Mouse (Mus musculus) liver, embryonic 11.5 days (tissue): ENCODE results near the gene Tnfrsf13b. TPM values are rescaled to one million over a fixed set of nuclear protein-coding genes. Genes with fewer than 3 reads are reported as not detected.
A peak's percentile ranks its signal among the peaks of the same experiment; 100 is the strongest.

ENCODE experiments used
- ATAC-seq: fragments of 200-750 bp; cut with Nextera tagmentation; replicated peaks from 2 replicates; pipeline ENCODE4 v1.8.0; 2017; ENCODE audit warnings: moderate number of reproducible peaks, mild to moderate bottlenecking, moderate TSS enrichment, moderate library complexity; ENCODE audit not compliant: low FRiP score
- DNase-seq: peaks from one replicate; pipeline ENCODE4 v3.0.0-alpha.2; 2017; ENCODE audit warnings: low spot score
- H3K27ac ChIP-seq: fragments of 300-500 bp; sonication (generic); 2 replicates; pipeline ENCODE4 v1.5.1; 2014; ENCODE audit warnings: mild to moderate bottlenecking, low read depth, low read length, control low read depth
- H3K27me3 ChIP-seq: fragments of 300-500 bp; sonication (generic); replicated peaks from 2 replicates; pipeline ENCODE4 v1.6.1; 2014; ENCODE audit warnings: low read length, mixed read lengths; ENCODE audit not compliant: control insufficient read depth, insufficient read depth
- H3K36me3 ChIP-seq: fragments of 300-500 bp; sonication (generic); 2 replicates; pipeline ENCODE4 v1.6.1; 2014; ENCODE audit warnings: mild to moderate bottlenecking, low read length, moderate library complexity, mixed read lengths; ENCODE audit not compliant: control insufficient read depth, insufficient read depth
- H3K4me1 ChIP-seq: fragments of 300-500 bp; sonication (generic); replicated peaks from 2 replicates; pipeline ENCODE4 v1.6.1; 2014; ENCODE audit warnings: low read length, mixed read lengths; ENCODE audit not compliant: control insufficient read depth, insufficient read depth
- H3K4me2 ChIP-seq: fragments of 300-500 bp; sonication (generic); 2 replicates; pipeline ENCODE4 v1.6.1; 2014; ENCODE audit warnings: mild to moderate bottlenecking, control low read depth, moderate library complexity
- H3K4me3 ChIP-seq: fragments of 300-500 bp; sonication (generic); 2 replicates; pipeline ENCODE4 v1.5.1; 2014; ENCODE audit warnings: low read depth, low read length, control low read depth
- H3K9ac ChIP-seq: fragments of 300-500 bp; sonication (generic); 2 replicates; pipeline ENCODE4 v1.6.1; 2014; ENCODE audit warnings: low read depth, low read length, control low read depth
- H3K9me3 ChIP-seq: fragments of 300-500 bp; sonication (generic); 2 replicates; pipeline ENCODE4 v1.6.1; 2016; ENCODE audit warnings: low read length, inconsistent platforms, mixed read lengths; ENCODE audit not compliant: control insufficient read depth
- WGBS: fragments of 180-500 bp; shearing (Covaris S2); extraction: QIAGEN DNeasy Blood & Tissue Kit; methylation state at CpG from one replicate; pipeline ENCODE4 v1.1.7; 2014; 5-methylcytosine and 5-hydroxymethylcytosine counted together
- polyA plus RNA-seq: library from polyadenylated mRNA; unstranded; fragments of >200 nt; fragmentation: Nextera tagmentation; extraction: Ambion mirVana; gene quantifications from 2 replicates; pipeline ENCODE4 v1.2.1, GENCODE M21; 2014

The Tnfrsf13b gene
- 5.9 and 6.2 TPM in 2 replicates for polyA plus RNA-seq

DNA sequence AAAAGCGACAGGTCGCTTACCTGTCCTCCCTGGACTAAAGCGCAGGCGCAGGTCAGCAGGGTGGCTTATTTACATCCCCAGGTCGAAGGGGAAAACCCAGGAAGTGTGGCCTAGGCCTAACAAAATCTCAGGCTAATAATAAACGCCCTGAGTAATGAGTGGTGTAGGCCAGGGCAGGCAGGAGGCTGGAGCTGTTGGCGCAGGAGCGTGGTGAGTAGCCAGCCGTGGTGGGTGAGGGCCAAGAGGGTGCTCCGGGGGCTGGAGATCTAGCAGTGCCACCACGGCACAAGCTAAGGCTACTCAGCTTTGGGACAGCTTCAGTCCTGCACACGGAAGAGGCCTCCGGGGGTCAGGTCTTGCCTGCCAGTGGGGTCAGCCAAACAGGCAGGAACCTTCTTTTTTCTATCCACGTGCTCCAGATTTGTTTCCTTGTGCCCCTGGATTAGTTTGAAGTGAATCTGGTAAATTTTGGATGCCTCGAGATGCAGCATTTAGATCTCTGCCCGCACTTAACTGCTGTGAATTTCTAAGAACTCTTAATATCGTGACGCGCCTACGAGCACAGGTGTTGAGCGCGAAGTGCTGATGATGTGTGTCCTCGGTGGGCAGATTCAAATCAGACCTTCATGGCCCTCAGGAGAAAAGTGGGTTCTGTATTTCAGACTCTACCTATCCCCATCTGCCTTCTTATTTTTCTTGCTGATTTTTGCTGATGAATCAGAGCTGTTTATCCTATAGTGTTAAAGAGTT lies at the start of gene Tnfrsf13b:
Tnfrsf13b (plus strand) TSS at position 150 of the 750 bp plus-strand sequence.
- Histone ChIP-seq H3K9ac (no peak within 1 kb of the TSS), H3K9me3 (no peaks in the 10 kb centered on the region), H3K4me3 (no peak within 1 kb of the TSS), H3K4me2 (no peak within 1 kb of the TSS), H3K4me1 (no peaks in the 10 kb centered on the region), H3K36me3 (no peaks in the 10 kb centered on the region), H3K27me3 (no peaks in the 10 kb centered on the region), H3K27ac (no peak within 1 kb of the TSS)
- WGBS: 85% methylated on average over 23 of the region's 23 CpGs
- DNase-seq (no peak), ATAC-seq (no peak)

GRCm38 (mm10) chr11:61081624-61082023 lies 44.9 kb upstream of the Tnfrsf13b start:
- Histone ChIP-seq H3K4me2 (no peak overlapping the region), H3K36me3 (no peaks in the 10 kb centered on the region), H3K4me1 (no peaks in the 10 kb centered on the region), H3K9me3 (no peaks in the 10 kb centered on the region), H3K9ac (no peak overlapping the region), H3K27ac (no peak overlapping the region), H3K27me3 (no peaks in the 10 kb centered on the region), H3K4me3 (no peak overlapping the region)
- ATAC-seq: no peak
- WGBS: 89% methylated on average over 2 of the region's 2 CpGs
- DNase-seq: no peak

GRCm38 (mm10) chr11:61090195-61090594 lies 36.4 kb upstream of the Tnfrsf13b start:
- no peaks in the 10 kb centered on the region for H3K9me3 ChIP-seq
- no peak overlapping the region for H3K4me3 ChIP-seq
- H3K27me3 ChIP-seq: no peaks in the 10 kb centered on the region
- no peak overlapping the region for H3K4me2 ChIP-seq
- 78% methylated on average over 7 of the region's 7 CpGs for WGBS
- DNase-seq (no peak), ATAC-seq (no peak)
- no peak overlapping the region for H3K9ac ChIP-seq
- no peak overlapping the region for H3K27ac ChIP-seq
- no peaks in the 10 kb centered on the region for H3K4me1 ChIP-seq
- H3K36me3 ChIP-seq: no peaks in the 10 kb centered on the region

- Histone ChIP-seq H3K4me2 (no peak overlapping the region), H3K27me3 (no peaks in the 10 kb centered on the region), H3K27ac (no peak overlapping the region), H3K9ac (no peak overlapping the region), H3K9me3 (no peaks in the 10 kb centered on the region), H3K4me3 (no peak overlapping the region), H3K4me1 (no peaks in the 10 kb centered on the region), H3K36me3 (no peaks in the 10 kb centered on the region)
- DNase-seq (no peak), ATAC-seq (no peak)
- WGBS: 63% methylated on average over 3 of the region's 3 CpGs
Observed at GRCm38 (mm10) chr11:61091192-61091591, 35.4 kb upstream of the Tnfrsf13b start.

DNA sequence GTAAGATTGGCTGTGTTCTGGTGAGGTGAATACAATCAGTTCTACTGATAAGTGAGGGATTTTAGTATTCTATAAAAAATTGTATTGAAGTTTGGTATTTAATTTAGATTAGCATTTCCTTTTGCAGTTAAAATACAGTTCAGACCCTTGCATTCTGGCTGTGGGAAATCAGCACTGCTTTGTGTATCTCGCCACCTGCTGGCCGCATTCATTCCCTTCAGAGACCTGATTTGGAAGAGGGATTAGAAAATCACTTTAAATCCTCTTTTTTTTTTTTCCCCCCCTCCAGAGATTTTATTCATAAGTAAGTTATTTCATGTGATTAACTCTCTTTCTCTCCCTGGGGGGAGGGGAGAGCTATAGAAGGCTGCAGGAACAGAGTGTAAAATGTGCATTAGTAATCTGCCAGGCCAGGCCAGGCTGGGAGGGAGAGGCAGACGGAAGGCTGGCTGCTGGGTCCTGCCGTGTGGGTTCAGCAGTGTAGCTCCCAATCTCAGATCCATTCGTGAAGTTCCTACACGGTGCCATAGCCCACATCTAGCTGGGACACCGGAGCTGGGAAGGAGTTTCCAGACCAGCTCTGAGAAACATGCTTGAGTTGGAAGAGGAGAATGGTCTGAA lies 34.8 kb upstream of the Tnfrsf13b start:
- no peak overlapping the region for H3K9ac ChIP-seq
- H3K27me3 ChIP-seq: no peaks in the 10 kb centered on the region
- no peak overlapping the region for H3K4me2 ChIP-seq
- no peak overlapping the region for H3K27ac ChIP-seq
- no peak for ATAC-seq
- H3K36me3 ChIP-seq: no peaks in the 10 kb centered on the region
- 26% methylated on average over 7 of the region's 7 CpGs for WGBS
- H3K9me3 ChIP-seq: no peaks in the 10 kb centered on the region
- no peaks in the 10 kb centered on the region for H3K4me1 ChIP-seq
- DNase-seq: no peak
- no peak overlapping the region for H3K4me3 ChIP-seq

GRCm38 (mm10) chr11:61098046-61098445 lies 28.5 kb upstream of the Tnfrsf13b start:
- H3K27me3 ChIP-seq: no peaks in the 10 kb centered on the region
- DNase-seq (no peak), ATAC-seq (no peak)
- H3K4me3 ChIP-seq: no peak overlapping the region
- 70% methylated on average over 1 of the region's 1 CpGs for WGBS
- H3K36me3 ChIP-seq: no peaks in the 10 kb centered on the region
- no peaks in the 10 kb centered on the region for H3K9me3 ChIP-seq
- no peak overlapping the region for H3K27ac ChIP-seq
- H3K4me1 ChIP-seq: no peaks in the 10 kb centered on the region
- H3K4me2 ChIP-seq: no peak overlapping the region
- H3K9ac ChIP-seq: no peak overlapping the region

DNA sequence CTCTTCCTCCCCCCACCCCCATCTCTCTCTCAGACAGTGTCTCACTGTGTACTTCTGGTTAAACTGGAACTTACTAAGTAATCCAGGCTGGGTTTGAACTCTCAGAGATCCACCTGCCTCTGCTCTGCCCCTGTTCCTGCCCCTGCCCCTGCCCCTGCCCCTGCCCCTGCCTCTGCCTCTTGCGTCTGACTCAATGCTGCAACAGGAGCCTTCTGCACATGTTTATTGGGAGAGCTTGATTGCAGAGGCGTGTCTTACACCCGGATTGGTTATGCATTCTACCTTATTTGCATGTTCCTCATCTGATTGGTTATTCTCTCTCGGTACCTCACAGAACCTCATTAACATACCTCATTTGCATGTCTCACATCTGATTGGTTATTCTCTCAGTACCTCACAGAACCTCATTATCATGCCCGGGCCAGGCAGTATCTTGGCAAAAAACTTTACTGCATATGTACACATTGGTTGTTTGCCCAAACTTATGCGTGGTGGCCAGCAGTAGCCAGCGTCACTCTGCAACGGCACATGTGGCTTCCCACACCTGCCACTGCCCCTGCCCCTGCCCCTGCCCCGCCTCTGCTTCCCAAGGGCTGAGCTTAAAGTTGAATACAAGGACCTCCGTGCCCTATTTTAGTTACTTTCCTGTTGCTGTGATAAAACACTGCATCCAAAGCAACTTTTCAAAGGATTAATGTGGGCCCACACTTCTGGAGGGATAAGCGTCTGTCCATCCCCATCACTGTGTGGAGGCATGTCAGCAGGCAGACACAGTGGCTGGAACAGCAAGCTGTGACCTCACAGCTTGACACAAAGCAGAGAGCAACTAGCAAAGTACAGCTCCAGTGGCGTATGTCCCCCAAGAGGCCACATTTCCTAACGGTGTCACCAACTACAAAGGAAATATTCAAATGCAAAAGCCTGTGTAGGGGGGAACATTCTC lies 23.9 kb upstream of the Tnfrsf13b start:
- Histone ChIP-seq H3K4me2 (no peak overlapping the region), H3K4me1 (no peaks in the 10 kb centered on the region), H3K27ac (no peak overlapping the region), H3K36me3 (no peaks in the 10 kb centered on the region), H3K27me3 (no peaks in the 10 kb centered on the region), H3K9ac (no peak overlapping the region), H3K9me3 (no peaks in the 10 kb centered on the region), H3K4me3 (no peak overlapping the region)
- 71% methylated on average over 12 of the region's 13 CpGs for WGBS
- no peak for ATAC-seq
- DNase-seq: no peak

DNA sequence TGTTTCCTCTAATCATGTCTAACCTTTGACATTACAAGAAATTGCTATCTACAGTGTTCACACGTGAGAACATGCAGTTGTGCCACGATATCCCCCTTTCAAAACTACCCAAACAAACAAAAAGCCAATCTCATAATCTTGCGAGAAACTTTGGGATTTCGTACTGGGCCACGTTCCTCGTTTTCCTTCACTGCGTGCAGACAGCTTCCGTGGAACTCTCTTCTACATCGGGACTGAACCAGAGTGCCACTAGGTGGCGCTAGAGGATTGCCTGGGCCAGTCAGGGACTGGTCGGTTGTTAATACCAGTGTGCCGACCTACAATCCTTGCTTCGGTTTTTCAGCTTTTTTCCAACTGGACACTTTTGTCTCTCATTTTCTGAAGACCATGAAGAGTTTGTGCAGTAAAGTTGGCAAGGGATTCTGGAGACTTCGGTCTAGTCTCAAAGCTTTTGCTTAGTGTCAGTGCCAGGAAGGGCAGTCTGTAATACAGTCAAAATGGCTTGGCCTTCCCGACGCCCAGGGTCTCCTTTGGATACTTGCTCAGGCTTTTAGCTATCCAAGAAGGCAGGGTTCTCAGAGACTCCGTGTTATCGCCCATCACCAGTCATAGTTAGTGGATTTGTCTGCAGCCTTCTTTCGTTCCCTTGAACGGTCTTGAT lies 22.2 kb upstream of the Tnfrsf13b start:
- WGBS: 19% methylated on average over 20 of the region's 20 CpGs
- Histone ChIP-seq H3K9ac (no peak overlapping the region), H3K4me2 (peak overlapping the region; percentile 44)

More for the DNA sequence above, 22.2 kb upstream of the Tnfrsf13b start:
- H3K9me3 ChIP-seq: no peaks in the 10 kb centered on the region
- H3K4me1 ChIP-seq: no peaks in the 10 kb centered on the region
- H3K27ac ChIP-seq: no peak overlapping the region
- no peak overlapping the region for H3K4me3 ChIP-seq
- DNase-seq (peak; percentile 78), ATAC-seq (peak; percentile 76)
- H3K36me3 ChIP-seq: no peaks in the 10 kb centered on the region
- no peaks in the 10 kb centered on the region for H3K27me3 ChIP-seq
